27 mouse cellular contexts compared by ENCODE assay signal in the genomic region with DNA sequence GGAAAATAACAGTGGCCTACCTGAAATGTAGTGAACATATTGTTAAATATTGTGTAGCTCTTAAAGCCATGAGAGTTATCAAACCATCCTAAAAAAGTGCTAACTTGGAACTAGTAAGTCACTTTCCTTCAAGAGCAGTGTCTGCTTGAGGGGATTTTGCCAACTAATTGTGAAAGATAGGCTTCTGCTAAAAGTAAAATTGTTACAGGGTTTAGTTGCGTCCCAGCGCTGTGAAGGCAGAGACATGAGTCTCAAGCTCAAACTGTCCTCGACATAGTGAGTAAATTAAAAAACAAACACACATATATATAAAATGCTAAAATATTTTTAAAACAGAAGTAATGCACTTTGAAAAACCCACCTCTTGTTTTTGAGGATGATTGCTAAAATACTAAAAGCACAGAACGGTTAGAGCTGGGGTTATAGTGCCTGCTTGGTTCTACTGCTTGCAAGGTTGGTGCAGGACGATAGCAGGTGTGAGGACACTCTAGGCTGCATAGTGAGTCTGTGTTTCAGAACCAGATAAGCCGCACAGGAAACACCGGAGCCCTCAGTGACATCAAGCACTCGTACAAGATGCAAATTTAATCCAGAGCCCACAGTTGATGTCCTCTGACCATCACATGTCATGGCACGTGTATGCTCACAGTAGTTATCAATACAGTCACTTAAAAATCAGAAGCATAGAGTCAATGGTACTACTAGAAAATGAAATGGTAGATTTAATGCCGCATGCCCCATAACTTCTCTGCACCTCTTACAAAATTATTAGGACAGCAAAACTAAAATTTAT. TPM values are rescaled to one million over a fixed set of nuclear protein-coding genes. Genes with fewer than 3 reads are reported as not detected.
A peak's percentile ranks its signal among the peaks of the same experiment; 100 is the strongest.
DNase-seq lines count a peak whose midpoint lies in the region; ATAC-seq lines count a peak whose summit lies in the region.
"Had no signal": no experiment of that assay in that cellular context is flagged by ENCODE, and none has a peak within 500 bp of the region (broad histone marks: within the 10 kb centered on the region; RNA-seq: fewer than 3 reads in every experiment).

No protein-coding gene starts in this region.

- WGBS in heart, embryonic 15.5 days = 82% methylated on average over 10 of the region's 10 CpGs

- H3K9me3 ChIP-seq in heart, embryonic 15.5 days (replicated peaks) = no peaks in the 10 kb centered on the region
- H3K9me3 ChIP-seq: embryonic facial prominence, embryonic 13.5 days; embryonic facial prominence, embryonic 15.5 days; forebrain, embryonic 10.5 days; forebrain, embryonic 12.5 days; G1E had no signal

- intact Hi-C loops in left cerebral cortex, postnatal 4 days (cut with DNase I) = no loop called here

- H3K9ac ChIP-seq in heart, embryonic 15.5 days = no peak overlapping the region
- H3K9ac ChIP-seq: embryonic facial prominence, embryonic 13.5 days; embryonic facial prominence, embryonic 15.5 days; forebrain, embryonic 12.5 days had no signal

- no peaks in the 10 kb centered on the region for H3K27me3 ChIP-seq in heart, embryonic 15.5 days
- H3K27me3 ChIP-seq: embryonic facial prominence, embryonic 13.5 days; embryonic facial prominence, embryonic 15.5 days; forebrain, embryonic 12.5 days; Patski had no signal

- no peak for ATAC-seq in heart, embryonic 15.5 days (replicated peaks; ENCODE audit: insufficient number of reproducible peaks, insufficient read depth, low FRiP score, low read depth)
- ATAC-seq: activated CD4-positive, CD25-positive, alpha-beta regulatory T cell, adult 4 months; forebrain, embryonic 14.5 days; forebrain, embryonic 16.5 days; Patski had no signal

- H3K36me3 ChIP-seq in heart, embryonic 15.5 days = peaks cover 5% of the 10 kb centered on the region; the same call in 1 of the 2 replicates

- no peak overlapping the region for H3K4me2 ChIP-seq in heart, embryonic 15.5 days
- H3K4me2 ChIP-seq: embryonic facial prominence, embryonic 13.5 days; embryonic facial prominence, embryonic 15.5 days; forebrain, embryonic 12.5 days had no signal

- H3K27ac ChIP-seq in heart, embryonic 15.5 days = peak overlapping the region; percentile 78; the same call in 1 of the 2 replicates
- H3K27ac ChIP-seq: embryonic facial prominence, embryonic 13.5 days; embryonic facial prominence, embryonic 15.5 days; forebrain, embryonic 10.5 days; forebrain, embryonic 12.5 days had no signal

- DNase-seq in heart, adult 18-20 months = no peak
- DNase-seq in A20 (ENCODE audit: low read depth, low spot score) (peak; percentile 89), adipocyte (ENCODE audit: low spot score) (peak; percentile 32)
- no peak for DNase-seq in left cerebral cortex, postnatal 4 days
- DNase-seq: adrenal gland, adult 2 months; adrenal gland, postnatal 14 days; adrenal gland, postnatal 36 days; cerebellum, adult 11-12 months; cerebellum, adult 2 months; cerebellum, adult 9-10 months; cerebellum, postnatal 10 days; cerebellum, postnatal 36 days; embryo, embryonic 11 days had no signal

- no peak overlapping the region for H3K4me3 ChIP-seq in heart, embryonic 15.5 days
- H3K4me3 ChIP-seq: embryonic facial prominence, embryonic 13.5 days; embryonic facial prominence, embryonic 15.5 days; erythroblast, embryonic 14.5 days; forebrain, embryonic 10.5 days; forebrain, embryonic 12.5 days had no signal

- no peaks in the 10 kb centered on the region; the same call in 1 of the 2 replicates for H3K4me1 ChIP-seq in heart, embryonic 15.5 days (replicated peaks)
- H3K4me1 ChIP-seq: forebrain, embryonic 12.5 days had no signal

RNA-seq across cellular contexts. Expression of a gene that starts 45.8 kb away (rescaled TPM):
- polyA plus RNA-seq in heart, embryonic 15.5 days (2015; fragmentation: Nextera tagmentation; extraction: Ambion mirVana) = 0.04 and 0.18 TPM in 2 replicates
- under 1 TPM in 1 of 2 experiments, not detected in 1; 0.08 TPM for total RNA-seq in heart, adult 18-20 months (2021)
- under 1 TPM; 0.30 to 0.56 TPM for total RNA-seq in left cerebral cortex, postnatal 4 days (2021)
- total RNA-seq: adrenal gland, adult 2 months; adrenal gland, postnatal 14 days; adrenal gland, postnatal 36 days; common myeloid progenitor, adult 5-6 weeks had no signal
- polyA plus RNA-seq: activated CD4-positive, CD25-positive, alpha-beta regulatory T cell, adult 4 months; C2C12; embryonic facial prominence, embryonic 11.5 days; erythroblast, embryonic 14.5 days; forebrain, embryonic 10.5 days; G1E had no signal

Comparison
In these comparisons a context has a peak if more than half of its experiments do, and no peak if none do; other contexts are left out.
1. DNase-seq: peak in A20 (single experiment) and adipocyte (single experiment); none in heart, adult 18-20 months (0 of 2) and left cerebral cortex, postnatal 4 days (single experiment).